Comparison of ENCODE assay signal across 8 mouse cellular contexts in the genomic region with DNA sequence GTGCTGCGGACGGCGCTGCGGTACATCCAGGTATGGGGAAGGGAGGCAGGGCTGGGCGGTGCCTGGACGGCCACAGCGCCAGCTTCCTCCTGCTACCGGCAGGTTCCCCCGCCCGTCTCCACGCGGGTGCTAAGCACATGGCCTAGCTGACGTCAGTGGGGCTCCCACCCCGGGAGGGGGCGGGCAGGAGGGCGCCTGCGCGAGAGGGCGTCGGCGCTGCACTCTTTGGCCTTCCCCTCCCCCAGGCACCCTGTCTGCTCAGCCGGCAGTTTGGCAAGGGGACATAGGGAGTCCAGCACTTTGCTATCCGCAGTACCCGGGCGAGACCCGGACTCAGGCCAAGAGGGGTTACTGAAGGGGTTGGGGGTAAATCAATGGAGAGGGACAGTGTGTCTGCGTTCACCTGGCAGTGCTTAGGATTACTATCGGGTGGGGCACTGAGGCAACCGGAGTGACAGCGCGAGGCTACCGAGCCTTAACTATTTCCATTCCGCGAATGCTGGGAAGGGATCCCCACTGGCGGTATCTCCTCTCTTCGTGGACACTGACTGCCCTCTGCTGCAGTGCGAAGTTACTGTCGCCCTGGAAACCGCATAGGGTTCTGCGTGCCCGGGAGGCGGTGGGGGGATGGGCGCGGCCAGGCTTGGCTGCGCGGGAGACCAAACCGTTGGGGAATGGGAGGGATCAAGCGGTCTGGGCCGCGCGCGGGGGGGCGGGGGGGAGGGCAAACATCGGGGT. TPM values are rescaled to one million over a fixed set of nuclear protein-coding genes. Genes with fewer than 3 reads are reported as not detected.
DNase-seq lines count a peak whose midpoint lies in the region.

No protein-coding gene starts in this region.

- H3K27me3 ChIP-seq in megakaryocyte, embryonic 14.5 days (replicated peaks): no peaks in the 10 kb centered on the region

- DNase-seq in adipocyte (ENCODE audit: low spot score): peak; percentile 75
- peak; percentile 89 for DNase-seq in embryo, embryonic 10 days (ENCODE audit: low spot score)
- peak; percentile 92 for DNase-seq in gastrocnemius, postnatal 10 days
- DNase-seq in induced T-regulatory cell, adult 2 months (ENCODE audit: low read depth): peak; percentile 98
- DNase-seq in left cerebral cortex, adult 9 months (ENCODE audit: low spot score in 2 of 2): peak; percentile 84 to 94
- peak; percentile 91 to 92 for DNase-seq in right cerebral cortex, adult 2 months (ENCODE audit: low spot score in 2 of 2)
- DNase-seq in urinary bladder, postnatal 10 days (ENCODE audit: low spot score): peak; percentile 79

- no peaks in the 10 kb centered on the region for H3K9me3 ChIP-seq in megakaryocyte, embryonic 14.5 days

- H3K4me3 ChIP-seq in megakaryocyte, embryonic 14.5 days (replicated peaks): peak overlapping the region; percentile 95

- H3K36me3 ChIP-seq in megakaryocyte, embryonic 14.5 days (replicated peaks; ENCODE audit: low read length): peaks cover 59% of the 10 kb centered on the region

- H3K4me1 ChIP-seq in megakaryocyte, embryonic 14.5 days: peaks cover 93% of the 10 kb centered on the region

RNA-seq across cellular contexts. Expression of gene Mnt, which starts 7.1 kb away (rescaled TPM):
- total RNA-seq in gastrocnemius, postnatal 10 days (2021): 1 to 10 TPM; 7.6 to 9.8 TPM
- 59.1 and 85.0 TPM in 2 replicates for polyA plus RNA-seq in megakaryocyte, embryonic 14.5 days (2012; ENCODE audit: insufficient read depth, low replicate concordance)

RNA-seq across cellular contexts. Expression of gene Sgsm2, which starts 59.0 kb away (rescaled TPM):
- total RNA-seq in gastrocnemius, postnatal 10 days (2021): 1 to 10 TPM; 4.6 to 6.9 TPM
- 3.6 and 5.7 TPM in 2 replicates for polyA plus RNA-seq in megakaryocyte, embryonic 14.5 days (2012; ENCODE audit: insufficient read depth, low replicate concordance)

Comparison
In these comparisons a context has a peak if more than half of its experiments do, and no peak if none do; other contexts are left out.
1. Peak in every context shown above with its lines: DNase-seq and H3K4me3 ChIP-seq.